Mouse (Mus musculus) forebrain, embryonic 12.5 days (tissue): ENCODE data around the gene Mum1. TPM values are rescaled to one million over a fixed set of nuclear protein-coding genes. Genes with fewer than 3 reads are reported as not detected.
A peak's percentile ranks its signal among the peaks of the same experiment; 100 is the strongest.
"Not testable (repeated sequence)": the region's sequence is repeated elsewhere in the genome, so short reads cannot be mapped to it uniquely, and the experiment has no call there.

ENCODE experiments used
- ATAC-seq: fragments of 200-750 bp; cut with Nextera tagmentation; 2 replicates; pipeline ENCODE4 v1.8.0; 2017; ENCODE audit warnings: moderate TSS enrichment; ENCODE audit not compliant: low FRiP score
- H3K27ac ChIP-seq: fragments of 300-500 bp; sonication (generic); 2 replicates; pipeline ENCODE4 v1.5.1; 2016; ENCODE audit warnings: mild to moderate bottlenecking
- H3K27me3 ChIP-seq: fragments of 300-500 bp; sonication (generic); 2 replicates; pipeline ENCODE4 v1.6.1; 2016; ENCODE audit warnings: mild to moderate bottlenecking
- H3K36me3 ChIP-seq: fragments of 300-500 bp; sonication (generic); replicated peaks from 2 replicates; pipeline ENCODE4 v1.6.1; 2016; ENCODE audit warnings: mild to moderate bottlenecking
- H3K4me1 ChIP-seq: fragments of 300-500 bp; sonication (generic); 2 replicates; pipeline ENCODE4 v1.6.1; 2016
- H3K4me2 ChIP-seq: fragments of 300-500 bp; sonication (generic); 2 replicates; pipeline ENCODE4 v1.6.1; 2016; ENCODE audit warnings: mild to moderate bottlenecking, moderate library complexity
- H3K4me3 ChIP-seq: fragments of 300-500 bp; sonication (generic); replicated peaks from 2 replicates; pipeline ENCODE4 v1.5.1; 2016; ENCODE audit warnings: mild to moderate bottlenecking
- H3K9ac ChIP-seq: fragments of 300-500 bp; sonication (generic); 2 replicates; pipeline ENCODE4 v1.6.1; 2016; ENCODE audit warnings: mild to moderate bottlenecking
- H3K9me3 ChIP-seq: fragments of 300-500 bp; sonication (generic); 2 replicates; pipeline ENCODE4 v1.6.1; 2016
- WGBS: fragments of 180-500 bp; shearing (Covaris S2); methylation state at CpG from one replicate; pipeline ENCODE4 v1.1.7; 2016; 5-methylcytosine and 5-hydroxymethylcytosine counted together
- polyA plus RNA-seq: library from polyadenylated mRNA; unstranded; fragments of >200 nt; fragmentation: Nextera tagmentation; extraction: Ambion mirVana; gene quantifications from 2 replicates; pipeline ENCODE4 v1.2.1, GENCODE M21; 2016

Gene Mum1
- polyA plus RNA-seq, 1 experiment from 2014 or later = 58.4 TPM

DNA sequence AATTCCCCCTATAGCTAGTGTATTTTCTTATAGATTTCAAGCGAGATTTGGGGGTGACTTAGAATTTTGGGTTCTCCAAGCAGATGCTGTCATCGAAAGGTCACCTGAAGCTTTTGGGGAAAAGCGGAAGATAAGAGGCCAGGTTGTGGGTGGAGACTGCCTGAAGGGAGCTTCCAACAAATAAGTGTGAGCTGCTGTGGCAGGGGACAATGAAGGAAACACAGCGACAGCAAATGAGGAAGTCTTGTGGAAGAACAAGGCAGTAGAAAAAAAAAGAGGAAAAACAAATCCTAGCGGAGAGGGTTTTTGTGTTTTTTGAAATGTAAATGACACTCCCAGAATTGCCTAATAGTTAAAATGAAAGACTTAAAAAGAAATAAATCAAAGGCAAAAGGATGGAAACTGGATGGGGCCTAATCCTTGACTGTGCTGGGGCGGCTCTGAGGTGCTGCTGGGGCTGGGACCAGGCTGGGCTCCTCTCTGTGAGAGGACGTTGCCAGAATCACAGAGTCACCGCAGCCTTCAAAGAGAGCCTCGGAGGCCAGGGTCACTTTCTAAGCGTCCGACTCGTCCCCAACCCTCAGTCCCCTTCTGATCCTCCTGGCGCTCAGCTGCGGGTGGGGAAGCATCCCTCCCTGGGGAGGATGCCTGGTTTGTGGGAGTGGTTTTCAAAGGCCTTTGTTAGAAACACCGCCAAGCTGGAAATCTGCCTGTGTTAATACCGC, 11.0 kb upstream of the Mum1 start:
- H3K36me3 ChIP-seq = no peaks in the 10 kb centered on the region
- H3K4me1 ChIP-seq = peaks cover 19% of the 10 kb centered on the region
- 9% methylated on average over 16 of the region's 16 CpGs for WGBS
- no peak overlapping the region for H3K4me3 ChIP-seq
- H3K4me2 ChIP-seq = 0 out of 2 replicates have a peak overlapping the region, but pooled peaks have one; percentile 15
- 0 out of 2 replicates have a peak, but pooled peaks have one; percentile 41 for ATAC-seq
- H3K27me3 ChIP-seq = no peaks in the 10 kb centered on the region
- H3K9me3 ChIP-seq = no peaks in the 10 kb centered on the region
- H3K27ac ChIP-seq = peak overlapping the region; percentile 71
- no peak overlapping the region for H3K9ac ChIP-seq

DNA sequence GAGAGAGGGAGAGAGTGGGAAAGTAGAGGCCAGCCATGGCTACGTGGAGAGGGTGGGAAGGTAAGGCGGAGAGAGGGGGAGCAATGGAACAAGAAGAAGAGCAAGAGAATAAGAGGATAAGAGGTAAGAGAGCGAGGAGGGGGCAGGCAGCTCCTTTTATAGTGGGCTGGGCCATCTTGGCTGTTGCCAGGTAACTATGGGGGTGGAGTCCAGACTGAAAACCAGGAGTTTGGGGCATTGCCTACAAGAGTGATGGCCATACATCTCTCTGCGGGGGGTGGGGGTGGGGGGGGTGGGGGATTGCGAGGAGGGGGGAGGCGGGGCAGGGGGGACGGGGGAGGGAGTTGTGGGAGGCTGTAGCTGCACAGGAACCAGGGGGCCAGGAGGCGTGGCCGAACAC, 5.6 kb upstream of the Mum1 start:
- Histone ChIP-seq H3K9ac (no peak overlapping the region), H3K4me1 (peaks cover 25% of the 10 kb centered on the region), H3K9me3 (no peaks in the 10 kb centered on the region), H3K27ac (no peak overlapping the region), H3K36me3 (no peaks in the 10 kb centered on the region), H3K4me3 (no peak overlapping the region), H3K4me2 (no peak overlapping the region), H3K27me3 (peaks cover 3% of the 10 kb centered on the region; the same call in 1 of the 2 replicates)
- 42% methylated on average over 8 of the region's 9 CpGs for WGBS
- no peak for ATAC-seq

DNA sequence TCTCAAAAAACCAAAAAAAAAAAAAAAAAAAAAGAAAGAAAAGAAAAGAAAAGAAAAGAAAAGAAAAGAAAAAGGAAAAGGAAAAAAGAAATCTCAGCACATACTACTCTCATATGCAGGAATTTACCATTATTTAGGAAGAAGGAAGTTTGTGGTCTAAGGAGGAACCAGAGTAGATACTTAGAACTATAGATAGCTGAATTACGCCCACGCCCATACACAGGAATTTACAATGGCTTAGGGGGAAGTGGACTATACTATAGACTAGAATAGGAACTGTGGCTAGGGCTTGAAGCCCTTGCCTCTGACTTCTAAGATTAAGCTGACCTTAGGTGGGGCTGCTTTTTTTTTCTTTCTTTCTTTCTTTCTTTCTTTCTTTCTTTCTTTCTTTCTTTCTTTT, 3.1 kb upstream of the Mum1 start:
- not testable (repeated sequence) for H3K9me3 ChIP-seq, H3K27ac ChIP-seq, H3K9ac ChIP-seq, H3K4me3 ChIP-seq, H3K4me2 ChIP-seq, ATAC-seq, H3K27me3 ChIP-seq, H3K36me3 ChIP-seq
- H3K4me1 ChIP-seq = peaks cover 38% of the 10 kb centered on the region
- WGBS = 86% methylated on average over 2 of the region's 2 CpGs

GRCm38 (mm10) chr10:80226071-80226415, 191 bp upstream of the Mum1 start:
- peaks cover 57% of the 10 kb centered on the region for H3K4me1 ChIP-seq
- H3K9ac ChIP-seq = peak overlapping the region; percentile 33
- H3K9me3 ChIP-seq = no peaks in the 10 kb centered on the region
- peak overlapping the region; percentile 95 for H3K27ac ChIP-seq
- H3K36me3 ChIP-seq = peaks cover 17% of the 10 kb centered on the region
- peak overlapping the region; percentile 95 for H3K4me2 ChIP-seq
- WGBS = 0% methylated on average over 14 of the region's 14 CpGs
- ATAC-seq = no peak
- peak overlapping the region; percentile 87 for H3K4me3 ChIP-seq
- H3K27me3 ChIP-seq = no peaks in the 10 kb centered on the region

GRCm38 (mm10) chr10:80227166-80227539, 919 bp downstream of the Mum1 start:
- no peaks in the 10 kb centered on the region for H3K27me3 ChIP-seq
- peak overlapping the region; percentile 95 for H3K27ac ChIP-seq
- WGBS = 8% methylated on average over 10 of the region's 10 CpGs
- H3K4me1 ChIP-seq = peaks cover 52% of the 10 kb centered on the region
- H3K9me3 ChIP-seq = no peaks in the 10 kb centered on the region
- peak overlapping the region; percentile 95 for H3K4me2 ChIP-seq
- peak overlapping the region; percentile 98 for H3K9ac ChIP-seq
- H3K4me3 ChIP-seq = peak overlapping the region; percentile 87
- peaks cover 26% of the 10 kb centered on the region for H3K36me3 ChIP-seq
- no peak for ATAC-seq

GRCm38 (mm10) chr10:80227877-80228775, 1.9 kb downstream of the Mum1 start:
- H3K4me3 ChIP-seq = peak overlapping the region; percentile 87
- H3K27ac ChIP-seq = peak overlapping the region; percentile 95
- no peak for ATAC-seq
- 58% methylated on average over 15 of the region's 15 CpGs for whole genome bisulfite sequencing
- H3K9me3 ChIP-seq = no peaks in the 10 kb centered on the region
- H3K36me3 ChIP-seq = peaks cover 36% of the 10 kb centered on the region
- peak overlapping the region; percentile 98 for H3K9ac ChIP-seq
- H3K27me3 ChIP-seq = no peaks in the 10 kb centered on the region
- peak overlapping the region; percentile 95 for H3K4me2 ChIP-seq
- H3K4me1 ChIP-seq = peaks cover 58% of the 10 kb centered on the region

DNA sequence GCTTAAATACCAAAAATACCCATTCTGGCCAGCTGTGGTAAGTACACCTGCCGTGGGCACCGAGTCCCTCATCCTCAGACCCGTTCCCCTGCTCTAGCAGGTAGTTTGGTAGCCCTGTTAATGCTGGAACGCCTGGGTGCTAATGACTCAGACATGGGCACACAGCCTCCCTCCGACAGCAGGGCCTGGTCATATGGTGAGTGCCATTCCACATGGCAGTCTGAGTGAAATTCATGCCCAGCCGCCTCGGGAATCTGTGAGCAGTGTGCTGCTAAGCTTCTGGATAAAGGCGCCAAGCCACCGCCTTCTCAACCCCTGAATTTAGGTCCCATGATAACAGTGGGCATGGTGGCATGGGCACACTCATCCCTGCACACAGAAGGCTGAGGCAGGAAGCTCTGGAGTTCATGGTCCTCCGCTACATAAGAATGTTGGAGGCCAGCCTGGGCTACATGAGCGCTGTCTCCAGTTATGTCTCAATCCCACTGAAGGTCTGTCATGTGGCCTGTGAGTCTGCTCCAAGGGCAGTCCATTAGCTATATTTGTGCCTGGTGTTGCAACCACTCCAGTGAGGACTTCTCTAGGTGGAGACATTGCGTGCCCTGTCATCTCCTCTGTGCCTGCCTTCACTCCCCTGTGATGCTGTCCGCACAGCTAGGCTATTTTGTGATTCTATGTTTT, 10.1 kb downstream of the Mum1 start:
- no peak overlapping the region for H3K4me2 ChIP-seq
- ATAC-seq = no peak
- H3K4me1 ChIP-seq = peaks cover 28% of the 10 kb centered on the region
- 95% methylated on average over 13 of the region's 13 CpGs for WGBS
- no peak overlapping the region for H3K27ac ChIP-seq
- no peak overlapping the region for H3K9ac ChIP-seq
- peaks cover 98% of the 10 kb centered on the region for H3K36me3 ChIP-seq
- no peaks in the 10 kb centered on the region for H3K9me3 ChIP-seq
- H3K27me3 ChIP-seq = no peaks in the 10 kb centered on the region
- H3K4me3 ChIP-seq = no peak overlapping the region

DNA sequence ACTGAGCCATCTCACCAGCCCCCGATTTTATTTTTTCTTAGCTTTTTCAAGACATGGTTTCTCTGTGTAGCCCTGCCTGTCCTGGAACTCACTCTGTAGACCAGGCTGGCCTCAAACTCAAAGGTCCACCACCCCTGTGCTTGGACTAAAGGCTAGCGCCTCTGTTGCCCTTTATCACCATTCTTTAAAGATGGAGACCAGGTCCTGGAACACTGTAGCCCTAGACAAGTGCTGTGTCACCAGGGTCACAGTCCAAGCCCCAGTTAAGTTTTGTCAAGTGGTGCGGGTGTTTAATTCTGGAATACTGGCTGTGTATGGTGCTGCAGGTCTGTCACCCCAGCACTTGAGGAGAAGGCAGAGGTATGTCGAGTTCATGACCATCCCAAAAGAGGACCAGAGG, 10.8 kb downstream of the Mum1 start:
- H3K4me1 ChIP-seq = peaks cover 28% of the 10 kb centered on the region
- peaks cover 98% of the 10 kb centered on the region for H3K36me3 ChIP-seq

GRCm38 (mm10) chr10:80238306-80238705, 12.1 kb downstream of the Mum1 start:
- no peaks in the 10 kb centered on the region for H3K27me3 ChIP-seq
- no peak overlapping the region for H3K4me3 ChIP-seq
- WGBS = 95% methylated on average over 3 of the region's 3 CpGs
- no peak for ATAC-seq
- peaks cover 23% of the 10 kb centered on the region for H3K4me1 ChIP-seq
- H3K27ac ChIP-seq = no peak overlapping the region
- no peak overlapping the region for H3K4me2 ChIP-seq
- H3K36me3 ChIP-seq = peaks cover 98% of the 10 kb centered on the region
- no peaks in the 10 kb centered on the region for H3K9me3 ChIP-seq
- no peak overlapping the region for H3K9ac ChIP-seq

More for the DNA sequence above, 10.8 kb downstream of the Mum1 start:
- H3K4me3 ChIP-seq = no peak overlapping the region
- no peak for ATAC-seq
- no peaks in the 10 kb centered on the region for H3K9me3 ChIP-seq
- no peak overlapping the region for H3K4me2 ChIP-seq
- 84% methylated on average over 4 of the region's 4 CpGs for WGBS
- H3K9ac ChIP-seq = no peak overlapping the region
- H3K27me3 ChIP-seq = no peaks in the 10 kb centered on the region
- no peak overlapping the region for H3K27ac ChIP-seq

DNA sequence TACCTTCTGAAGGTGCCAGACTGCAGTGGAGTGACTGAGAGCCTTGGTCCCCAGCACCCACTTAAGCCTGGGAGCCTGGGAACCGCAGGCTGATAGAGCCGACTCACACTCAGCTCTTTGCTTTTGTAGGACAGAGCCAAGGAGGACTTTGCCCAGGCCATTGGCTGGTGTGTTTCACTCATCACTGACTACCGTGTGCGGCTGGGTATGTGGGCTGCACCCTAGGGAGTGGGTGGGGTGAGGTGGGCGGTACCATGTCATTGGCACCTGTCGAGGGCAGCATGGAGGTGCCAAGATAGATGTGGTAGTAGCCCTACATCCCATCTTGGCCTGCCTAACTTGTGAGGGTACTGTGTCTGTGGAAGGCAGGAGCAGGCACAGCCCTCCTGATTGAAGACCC, 13.6 kb downstream of the Mum1 start:
- ATAC-seq = no peak
- Histone ChIP-seq H3K4me1 (peaks cover 8% of the 10 kb centered on the region; the same call in 1 of the 2 replicates), H3K9me3 (no peaks in the 10 kb centered on the region), H3K4me2 (no peak overlapping the region), H3K4me3 (no peak overlapping the region), H3K36me3 (peaks cover 98% of the 10 kb centered on the region), H3K27ac (no peak overlapping the region), H3K9ac (no peak overlapping the region), H3K27me3 (no peaks in the 10 kb centered on the region)
- 91% methylated on average over 6 of the region's 6 CpGs for WGBS

GRCm38 (mm10) chr10:80242088-80242487, 15.9 kb downstream of the Mum1 start:
- H3K4me3 ChIP-seq = no peak overlapping the region
- WGBS = 69% methylated on average over 9 of the region's 9 CpGs
- 0 out of 2 replicates have a peak overlapping the region, but pooled peaks have one; percentile 50 for H3K27ac ChIP-seq
- no peaks in the 10 kb centered on the region for H3K27me3 ChIP-seq
- no peak for ATAC-seq
- peaks cover 17% of the 10 kb centered on the region for H3K4me1 ChIP-seq
- peaks cover 77% of the 10 kb centered on the region for H3K36me3 ChIP-seq
- H3K4me2 ChIP-seq = no peak overlapping the region
- H3K9ac ChIP-seq = no peak overlapping the region
- no peaks in the 10 kb centered on the region for H3K9me3 ChIP-seq

GRCm38 (mm10) chr10:80242607-80243006, 16.4 kb downstream of the Mum1 start:
- no peak for ATAC-seq
- H3K27me3 ChIP-seq = no peaks in the 10 kb centered on the region
- no peak overlapping the region for H3K4me3 ChIP-seq
- peaks cover 17% of the 10 kb centered on the region for H3K4me1 ChIP-seq
- WGBS = 93% methylated on average over 3 of the region's 3 CpGs
- no peak overlapping the region for H3K27ac ChIP-seq
- H3K9me3 ChIP-seq = no peaks in the 10 kb centered on the region
- no peak overlapping the region for H3K9ac ChIP-seq
- H3K4me2 ChIP-seq = no peak overlapping the region
- peaks cover 72% of the 10 kb centered on the region for H3K36me3 ChIP-seq
